ENCODE assay signal across 27 mouse cellular contexts in the genomic region with DNA sequence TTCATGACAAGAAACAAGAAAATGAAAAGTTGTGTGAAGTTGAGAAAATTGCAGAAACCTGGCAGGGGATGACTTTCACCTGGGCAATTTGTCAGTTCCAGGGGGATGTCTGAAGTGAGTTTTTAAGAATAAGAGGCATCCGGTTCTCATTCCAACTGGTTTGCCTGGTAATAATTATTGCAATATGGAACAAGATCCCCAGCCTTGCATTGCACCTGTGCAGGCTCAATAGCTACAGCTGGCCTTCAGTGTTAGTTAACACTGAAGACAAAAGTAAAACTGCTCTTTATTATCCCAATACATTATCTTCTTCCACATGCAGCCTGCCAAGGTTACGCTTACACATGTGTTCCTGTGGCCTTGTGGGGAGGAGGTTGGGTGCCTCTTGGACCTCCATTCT.
"Had no signal": no experiment of that assay in that cellular context is flagged by ENCODE, and none has a peak within 500 bp of the region (broad histone marks: within the 10 kb centered on the region; RNA-seq: fewer than 3 reads in every experiment).

No protein-coding gene starts in this region.

- DNase-seq: gastrocnemius, postnatal 14 days; gastrocnemius, postnatal 36 days; heart, adult 11 months; heart, adult 2 months; heart, postnatal 14 days; heart, postnatal 4 days; kidney, adult 18-20 months; kidney, adult 8-10 months; kidney, postnatal 10 days; kidney, postnatal 25 days; kidney, postnatal 4 days; liver; liver, embryonic 13.5 days had no signal

- H3K4me3 ChIP-seq: heart, adult 2 months; heart, embryonic 13.5 days; heart, embryonic 15.5 days; hindbrain, embryonic 10.5 days; hindbrain, embryonic 12.5 days; hindbrain, embryonic 15.5 days; intestine, embryonic 15.5 days; layer of hippocampus, adult 2 months; left cerebral cortex, adult 2 months; limb, embryonic 13.5 days; liver, embryonic 13.5 days; liver, embryonic 15.5 days had no signal

- H3K9ac ChIP-seq: heart, embryonic 13.5 days; heart, embryonic 15.5 days; hindbrain, embryonic 12.5 days; hindbrain, embryonic 15.5 days; intestine, embryonic 15.5 days; limb, embryonic 13.5 days; liver, embryonic 13.5 days; liver, embryonic 15.5 days had no signal

- H3K4me1 ChIP-seq: hindbrain, embryonic 10.5 days; hindbrain, embryonic 12.5 days; hindbrain, embryonic 15.5 days; intestine, embryonic 15.5 days; liver, embryonic 13.5 days; liver, embryonic 15.5 days had no signal

- H3K36me3 ChIP-seq: heart, embryonic 13.5 days; heart, embryonic 15.5 days; hindbrain, embryonic 10.5 days; hindbrain, embryonic 12.5 days; hindbrain, embryonic 15.5 days; intestine, embryonic 15.5 days; limb, embryonic 13.5 days; liver, embryonic 13.5 days; liver, embryonic 15.5 days had no signal

- H3K4me2 ChIP-seq: heart, embryonic 11.5 days; heart, embryonic 13.5 days; heart, embryonic 15.5 days; hindbrain, embryonic 12.5 days; hindbrain, embryonic 15.5 days; intestine, embryonic 15.5 days; limb, embryonic 13.5 days; liver, embryonic 11.5 days; liver, embryonic 13.5 days; liver, embryonic 15.5 days had no signal

- H3K27ac ChIP-seq: heart, adult 2 months; heart, embryonic 13.5 days; heart, embryonic 15.5 days; hindbrain, embryonic 10.5 days; hindbrain, embryonic 12.5 days; hindbrain, embryonic 15.5 days; hindbrain, postnatal 0 days; intestine, embryonic 15.5 days; layer of hippocampus, adult 2 months; left cerebral cortex, adult 2 months; limb, embryonic 13.5 days; liver, embryonic 13.5 days; liver, embryonic 15.5 days had no signal

- H3K27me3 ChIP-seq: heart, embryonic 13.5 days; heart, embryonic 15.5 days; hindbrain, embryonic 12.5 days; hindbrain, embryonic 15.5 days; intestine, embryonic 15.5 days; limb, embryonic 13.5 days; liver, embryonic 13.5 days; liver, embryonic 15.5 days had no signal

- ATAC-seq: hindbrain, postnatal 0 days; intestine, embryonic 15.5 days; intestine, postnatal 0 days had no signal

- H3K9me3 ChIP-seq: heart, embryonic 13.5 days; heart, embryonic 15.5 days; hindbrain, embryonic 10.5 days; hindbrain, embryonic 12.5 days; hindbrain, embryonic 15.5 days; intestine, embryonic 15.5 days; limb, embryonic 13.5 days; liver, embryonic 13.5 days; liver, embryonic 15.5 days had no signal
